Mouse (Mus musculus) neural tube, embryonic 12.5 days (tissue): ENCODE data around the gene Trib2. TPM values are rescaled to one million over a fixed set of nuclear protein-coding genes. Genes with fewer than 3 reads are reported as not detected.

Source experiments
- ATAC-seq: fragments of 200-750 bp; cut with Nextera tagmentation; 2 replicates; pipeline ENCODE4 v1.8.0; 2017; ENCODE audit warnings: low read depth, mild to moderate bottlenecking, moderate TSS enrichment, moderate library complexity; ENCODE audit not compliant: low FRiP score
- H3K27ac ChIP-seq: fragments of 300-500 bp; sonication (generic); 2 replicates; pipeline ENCODE4 v1.5.1; 2016
- H3K27me3 ChIP-seq: fragments of 300-500 bp; sonication (generic); replicated peaks from 2 replicates; pipeline ENCODE4 v1.6.1; 2016; ENCODE audit warnings: mild to moderate bottlenecking
- H3K36me3 ChIP-seq: fragments of 300-500 bp; sonication (generic); 2 replicates; pipeline ENCODE4 v1.6.1; 2016; ENCODE audit warnings: mild to moderate bottlenecking
- H3K4me1 ChIP-seq: fragments of 300-500 bp; sonication (generic); 2 replicates; pipeline ENCODE4 v1.6.1; 2016
- H3K4me2 ChIP-seq: fragments of 300-500 bp; sonication (generic); replicated peaks from 2 replicates; pipeline ENCODE4 v1.6.1; 2016; ENCODE audit warnings: mild to moderate bottlenecking
- H3K4me3 ChIP-seq: fragments of 300-500 bp; sonication (generic); 2 replicates; pipeline ENCODE4 v1.5.1; 2016
- H3K9ac ChIP-seq: fragments of 300-500 bp; sonication (generic); 2 replicates; pipeline ENCODE4 v1.6.1; 2016; ENCODE audit warnings: mild to moderate bottlenecking
- H3K9me3 ChIP-seq: fragments of 300-500 bp; sonication (generic); 2 replicates; pipeline ENCODE4 v1.6.1; 2016; ENCODE audit warnings: mild to moderate bottlenecking
- WGBS: fragments of 180-500 bp; shearing (Covaris S2); methylation state at CpG from one replicate; pipeline ENCODE4 v1.1.7; 2016; 5-methylcytosine and 5-hydroxymethylcytosine counted together
- polyA plus RNA-seq: library from polyadenylated mRNA; unstranded; fragments of >200 nt; fragmentation: Nextera tagmentation; extraction: Ambion mirVana; gene quantifications from 2 replicates; pipeline ENCODE4 v1.2.1, GENCODE M21; 2016

The Trib2 gene
- 101 and 104 TPM in 2 replicates for polyA plus RNA-seq

DNA sequence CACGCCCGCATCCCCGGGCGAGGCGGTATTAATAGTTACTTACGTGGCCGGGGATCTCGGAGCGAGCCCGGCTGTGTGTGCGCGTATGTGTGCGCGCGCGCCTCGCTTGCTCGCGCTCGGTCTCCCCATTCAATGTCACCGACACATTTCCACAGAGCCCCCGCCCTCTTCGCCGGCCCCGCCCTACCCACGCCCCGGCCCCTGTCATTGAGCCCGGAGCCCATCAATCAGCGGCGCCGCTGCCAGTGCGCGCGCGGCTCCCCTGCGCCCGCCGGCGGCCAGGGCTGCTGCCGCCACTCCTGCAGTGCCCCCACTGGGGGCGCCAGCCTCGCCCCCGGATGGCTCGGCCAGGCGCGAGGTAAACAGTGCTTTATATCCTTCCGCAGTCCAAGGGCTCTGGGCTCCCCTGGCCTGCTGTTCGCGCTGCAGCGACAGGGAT is at the start of gene Trib2:
Gene Trib2 (minus strand): TSS at position 183 of the 439 bp plus-strand sequence.
- under 1% methylated on average over 50 of the region's 50 CpGs for WGBS
- H3K27ac ChIP-seq, result peak within 1 kb of the TSS; percentile 74
- peak within 1 kb of the TSS; percentile 94 for H3K9ac ChIP-seq
- H3K4me3 ChIP-seq, result peak within 1 kb of the TSS; percentile 88
- peaks cover 14% of the 10 kb centered on the region for H3K4me1 ChIP-seq
- H3K27me3 ChIP-seq, result no peaks in the 10 kb centered on the region
- no peaks in the 10 kb centered on the region for H3K9me3 ChIP-seq
- H3K4me2 ChIP-seq, result peak within 1 kb of the TSS; percentile 61
- no peaks in the 10 kb centered on the region for H3K36me3 ChIP-seq
- peak; percentile 87 for ATAC-seq

DNA sequence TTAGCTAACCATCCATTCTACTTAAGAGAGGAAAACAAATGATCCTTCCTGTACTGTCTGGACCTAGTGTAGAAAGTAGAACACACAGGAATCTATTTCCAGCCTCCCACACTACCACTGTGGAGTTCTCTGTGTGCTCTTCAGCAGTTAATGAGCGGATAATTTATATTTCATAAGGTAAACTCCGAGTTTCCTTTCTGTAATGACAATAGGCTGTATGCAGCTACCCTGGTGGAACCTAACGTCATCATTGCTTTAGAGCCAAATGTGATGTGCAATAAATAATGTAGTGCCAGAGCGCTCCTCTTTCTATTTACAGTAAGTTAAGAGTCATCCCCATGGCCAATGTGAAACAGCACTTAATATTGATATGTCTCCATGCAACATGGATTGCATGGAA is 41.3 kb upstream of the Trib2 start:
- no peak overlapping the region for H3K27ac ChIP-seq
- no peak for ATAC-seq
- H3K27me3 ChIP-seq, result no peaks in the 10 kb centered on the region
- 82% methylated on average over 4 of the region's 4 CpGs for WGBS
- H3K4me2 ChIP-seq, result no peak overlapping the region
- no peaks in the 10 kb centered on the region for H3K36me3 ChIP-seq
- H3K4me3 ChIP-seq, result no peak overlapping the region
- H3K9ac ChIP-seq, result no peak overlapping the region
- no peaks in the 10 kb centered on the region for H3K4me1 ChIP-seq
- no peaks in the 10 kb centered on the region for H3K9me3 ChIP-seq

- Histone ChIP-seq H3K27ac (no peak overlapping the region), H3K4me2 (no peak overlapping the region), H3K9ac (no peak overlapping the region), H3K4me3 (no peak overlapping the region), H3K9me3 (no peaks in the 10 kb centered on the region), H3K4me1 (no peaks in the 10 kb centered on the region), H3K27me3 (no peaks in the 10 kb centered on the region), H3K36me3 (no peaks in the 10 kb centered on the region)
- 81% methylated on average over 5 of the region's 5 CpGs for WGBS
- no peak for ATAC-seq
Measured at GRCm38 (mm10) chr12:15855891-15856290, 39.2 kb upstream of the Trib2 start.

DNA sequence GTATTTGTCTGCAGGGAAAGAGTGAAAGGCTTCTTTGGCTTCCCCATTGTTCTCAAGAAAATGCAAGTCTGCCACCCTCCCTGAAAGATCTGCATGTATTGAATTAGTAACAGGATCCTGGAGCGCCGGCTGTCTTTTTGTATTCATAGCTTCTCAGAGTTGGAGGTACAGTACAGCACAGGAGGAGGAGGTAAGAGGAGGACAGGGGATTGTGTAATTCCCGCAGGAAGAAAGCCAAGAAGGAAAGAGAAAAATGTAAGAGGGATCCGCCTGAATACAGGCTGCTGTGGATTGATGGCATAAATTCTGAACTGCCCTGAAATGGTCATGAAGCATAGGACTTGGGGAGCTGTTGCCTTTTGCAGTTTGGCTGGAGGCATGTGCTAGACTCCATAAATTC is 36.1 kb upstream of the Trib2 start:
- H3K36me3 ChIP-seq, result no peaks in the 10 kb centered on the region
- 50% methylated on average over 4 of the region's 4 CpGs for WGBS
- no peak overlapping the region for H3K27ac ChIP-seq
- no peaks in the 10 kb centered on the region for H3K4me1 ChIP-seq
- no peaks in the 10 kb centered on the region for H3K27me3 ChIP-seq
- no peak overlapping the region for H3K4me3 ChIP-seq
- no peak overlapping the region for H3K9ac ChIP-seq
- no peak for ATAC-seq
- H3K9me3 ChIP-seq, result no peaks in the 10 kb centered on the region
- H3K4me2 ChIP-seq, result no peak overlapping the region

GRCm38 (mm10) chr12:15852031-15852430 is 35.3 kb upstream of the Trib2 start:
- no peaks in the 10 kb centered on the region for H3K27me3 ChIP-seq
- H3K36me3 ChIP-seq, result no peaks in the 10 kb centered on the region
- H3K4me2 ChIP-seq, result no peak overlapping the region
- 83% methylated on average over 4 of the region's 4 CpGs for WGBS
- no peaks in the 10 kb centered on the region for H3K9me3 ChIP-seq
- H3K4me3 ChIP-seq, result no peak overlapping the region
- H3K27ac ChIP-seq, result no peak overlapping the region
- no peaks in the 10 kb centered on the region for H3K4me1 ChIP-seq
- ATAC-seq, result no peak
- H3K9ac ChIP-seq, result no peak overlapping the region

DNA sequence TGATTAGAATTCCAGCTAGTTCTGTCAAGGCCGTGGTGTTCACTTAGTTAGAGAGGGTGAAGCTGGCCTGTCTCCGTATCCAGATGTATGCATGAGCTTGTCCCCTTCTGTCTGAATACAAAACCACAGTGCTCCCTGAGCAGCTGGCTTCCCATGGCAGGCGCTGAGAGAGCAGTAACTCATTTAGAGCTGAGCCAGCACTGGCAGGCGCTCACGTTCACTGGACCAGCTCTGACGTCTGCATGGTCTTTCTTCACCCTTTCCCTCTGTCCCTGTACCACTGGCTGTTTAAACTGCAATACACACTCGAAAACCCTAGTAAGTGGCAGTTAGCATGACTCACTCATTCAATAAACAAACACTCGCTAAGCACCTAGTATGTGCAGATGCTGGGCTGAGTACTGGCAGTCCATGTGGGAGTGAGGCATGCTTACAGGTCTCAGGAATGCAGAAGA is 33.7 kb upstream of the Trib2 start:
- Histone ChIP-seq H3K9ac (no peak overlapping the region), H3K27ac (no peak overlapping the region), H3K4me3 (no peak overlapping the region), H3K27me3 (no peaks in the 10 kb centered on the region), H3K36me3 (no peaks in the 10 kb centered on the region), H3K4me2 (no peak overlapping the region), H3K9me3 (no peaks in the 10 kb centered on the region), H3K4me1 (no peaks in the 10 kb centered on the region)
- 60% methylated on average over 8 of the region's 8 CpGs for whole genome bisulfite sequencing
- ATAC-seq, result 0 out of 2 replicates have a peak, but pooled peaks have one; percentile 48

DNA sequence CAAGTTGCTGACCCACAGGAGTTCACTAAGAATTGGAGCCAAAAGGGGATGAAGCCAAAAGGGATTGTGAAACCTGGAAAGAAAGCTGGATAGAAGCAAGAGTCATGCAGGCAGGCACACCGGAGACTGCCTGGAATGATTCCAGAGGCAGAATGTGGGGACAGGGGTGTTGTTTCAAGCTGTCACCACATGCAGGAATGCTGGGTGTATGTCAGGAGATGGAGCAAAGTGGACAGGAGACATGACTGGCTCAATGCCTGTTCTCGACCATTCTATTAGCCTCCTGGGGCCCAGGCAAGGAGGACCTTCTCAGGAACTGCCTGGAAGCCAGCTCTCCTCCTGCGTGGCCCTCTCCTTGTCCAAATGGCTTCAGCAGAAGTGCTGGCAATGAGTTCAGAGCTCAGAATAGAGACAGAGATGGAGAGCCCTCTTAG is 33.2 kb upstream of the Trib2 start:
- no peaks in the 10 kb centered on the region for H3K4me1 ChIP-seq
- no peak for ATAC-seq

DNA sequence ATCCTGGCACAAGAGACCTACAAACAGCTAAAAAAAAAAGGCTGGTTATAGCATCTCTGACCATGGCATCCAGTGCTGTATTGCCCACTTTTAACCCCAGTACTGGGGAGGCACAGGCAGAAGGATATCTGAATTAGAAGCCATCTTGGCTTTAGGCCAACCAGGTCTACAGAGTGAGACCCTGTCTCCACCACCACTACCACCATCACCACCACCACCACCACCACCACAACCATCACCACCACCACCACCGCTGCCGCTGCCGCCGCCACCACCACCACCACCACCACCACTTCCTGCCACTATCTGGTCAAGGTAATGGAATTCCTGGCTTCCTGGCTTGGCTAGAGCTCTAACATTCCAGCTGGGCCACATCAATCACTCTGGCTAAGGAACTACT is 31.7 kb upstream of the Trib2 start:
- Histone ChIP-seq H3K4me3 (no peak overlapping the region), H3K9ac (no peak overlapping the region), H3K4me2 (no peak overlapping the region), H3K4me1 (no peaks in the 10 kb centered on the region), H3K9me3 (no peaks in the 10 kb centered on the region), H3K36me3 (no peaks in the 10 kb centered on the region), H3K27me3 (no peaks in the 10 kb centered on the region), H3K27ac (no peak overlapping the region)
- 97% methylated on average over 4 of the region's 4 CpGs for WGBS
- no peak for ATAC-seq

More for the DNA sequence above, 33.2 kb upstream of the Trib2 start:
- Histone ChIP-seq H3K4me2 (no peak overlapping the region), H3K27me3 (no peaks in the 10 kb centered on the region), H3K4me3 (no peak overlapping the region), H3K9me3 (no peaks in the 10 kb centered on the region), H3K36me3 (no peaks in the 10 kb centered on the region), H3K27ac (no peak overlapping the region), H3K9ac (no peak overlapping the region)
- 73% methylated on average over 3 of the region's 3 CpGs for WGBS

DNA sequence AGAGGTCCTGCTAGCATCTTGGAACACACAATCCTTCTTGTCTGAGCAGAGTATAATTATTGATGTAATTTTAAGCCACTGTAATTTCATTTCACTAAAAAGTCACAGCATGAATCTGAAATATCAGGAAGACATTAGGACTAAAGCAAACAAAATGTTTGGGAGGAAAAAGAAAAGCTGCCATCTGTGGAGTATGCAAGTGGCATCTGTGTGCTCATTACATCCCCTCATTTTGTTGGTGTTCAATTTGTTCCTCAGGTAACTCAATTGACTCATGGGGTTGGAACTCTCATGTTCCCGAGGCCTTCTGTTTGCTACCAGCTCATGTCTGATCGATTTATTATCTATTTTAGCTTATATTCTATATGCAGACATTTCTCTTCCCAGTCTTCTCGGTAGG is 28.0 kb upstream of the Trib2 start:
- H3K4me3 ChIP-seq, result no peak overlapping the region
- no peak overlapping the region for H3K9ac ChIP-seq
- WGBS, result 83% methylated on average over 3 of the region's 3 CpGs
- no peak for ATAC-seq
- H3K9me3 ChIP-seq, result no peaks in the 10 kb centered on the region
- no peak overlapping the region for H3K4me2 ChIP-seq
- H3K4me1 ChIP-seq, result no peaks in the 10 kb centered on the region
- no peaks in the 10 kb centered on the region for H3K27me3 ChIP-seq
- no peaks in the 10 kb centered on the region for H3K36me3 ChIP-seq
- H3K27ac ChIP-seq, result no peak overlapping the region

GRCm38 (mm10) chr12:15840864-15841557 is 24.3 kb upstream of the Trib2 start:
- Histone ChIP-seq H3K27ac (no peak overlapping the region), H3K9me3 (no peaks in the 10 kb centered on the region), H3K4me2 (no peak overlapping the region), H3K4me1 (no peaks in the 10 kb centered on the region), H3K4me3 (no peak overlapping the region), H3K9ac (no peak overlapping the region), H3K36me3 (no peaks in the 10 kb centered on the region), H3K27me3 (no peaks in the 10 kb centered on the region)
- no peak for ATAC-seq
- WGBS, result 90% methylated on average over 12 of the region's 12 CpGs

GRCm38 (mm10) chr12:15838201-15838600 is 21.5 kb upstream of the Trib2 start:
- H3K9me3 ChIP-seq, result no peaks in the 10 kb centered on the region
- H3K9ac ChIP-seq, result no peak overlapping the region
- H3K36me3 ChIP-seq, result no peaks in the 10 kb centered on the region
- no peak overlapping the region for H3K4me3 ChIP-seq
- H3K4me2 ChIP-seq, result no peak overlapping the region
- WGBS, result 86% methylated on average over 2 of the region's 2 CpGs
- no peak overlapping the region for H3K27ac ChIP-seq
- H3K27me3 ChIP-seq, result no peaks in the 10 kb centered on the region
- H3K4me1 ChIP-seq, result no peaks in the 10 kb centered on the region
- ATAC-seq, result no peak

DNA sequence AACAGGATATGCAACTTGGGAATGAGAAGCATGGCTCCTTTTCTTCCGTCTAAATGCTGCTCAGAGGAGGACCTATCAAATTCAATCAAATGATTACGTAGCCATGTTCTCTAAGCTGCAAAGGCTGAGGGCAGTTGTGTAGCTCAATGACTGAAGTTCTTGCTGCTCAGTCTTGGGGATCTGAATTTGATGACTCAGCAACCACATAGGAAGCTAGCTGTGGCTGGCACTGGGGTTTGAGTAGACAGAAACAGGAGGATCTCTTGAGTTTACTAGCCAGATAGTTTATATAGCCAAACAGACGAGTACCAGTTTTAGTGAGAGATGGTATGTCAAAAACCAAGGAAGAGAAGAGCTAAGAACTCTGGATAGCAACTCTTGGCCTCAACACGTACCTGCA is 20.8 kb upstream of the Trib2 start:
- Histone ChIP-seq H3K9me3 (no peaks in the 10 kb centered on the region), H3K27me3 (no peaks in the 10 kb centered on the region), H3K36me3 (no peaks in the 10 kb centered on the region), H3K27ac (no peak overlapping the region), H3K4me1 (no peaks in the 10 kb centered on the region), H3K4me3 (no peak overlapping the region), H3K4me2 (no peak overlapping the region), H3K9ac (no peak overlapping the region)
- ATAC-seq, result no peak
- 92% methylated on average over 4 of the region's 4 CpGs for WGBS

DNA sequence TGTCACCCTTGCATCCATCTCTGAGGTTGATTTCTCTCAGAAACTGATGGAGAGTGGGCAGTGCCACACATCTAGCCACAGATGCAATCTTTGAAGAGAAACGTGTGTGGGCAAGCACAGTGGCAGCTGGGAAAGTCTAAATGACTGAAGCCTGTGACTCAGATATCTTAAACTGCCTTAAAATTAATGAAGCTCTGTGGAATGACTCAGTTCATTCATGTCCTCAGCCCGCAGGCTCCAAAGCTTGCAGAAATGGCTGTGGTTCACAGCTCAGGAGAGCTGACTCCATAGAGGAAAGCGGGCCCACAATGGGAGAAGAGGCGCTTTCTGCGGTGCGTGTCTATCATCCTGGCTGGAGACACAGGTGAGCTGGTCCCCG is 15.9 kb upstream of the Trib2 start:
- Histone ChIP-seq H3K9ac (no peak overlapping the region), H3K4me3 (no peak overlapping the region), H3K36me3 (no peaks in the 10 kb centered on the region), H3K27me3 (no peaks in the 10 kb centered on the region), H3K4me1 (no peaks in the 10 kb centered on the region), H3K4me2 (no peak overlapping the region), H3K9me3 (no peaks in the 10 kb centered on the region), H3K27ac (no peak overlapping the region)
- WGBS, result 92% methylated on average over 7 of the region's 7 CpGs
- ATAC-seq, result no peak
